In genomic region chr13:46008831-46009666, GRCm38 (mm10) we compare ENCODE assay signal across 8 mouse cellular contexts. TPM values are rescaled to one million over a fixed set of nuclear protein-coding genes. Genes with fewer than 3 reads are reported as not detected.
DNase-seq lines count a peak whose midpoint lies in the region; ATAC-seq and TF ChIP-seq lines count a peak whose summit lies in the region.

No protein-coding gene starts in this region.

- no peaks in the 10 kb centered on the region for H3K36me3 ChIP-seq in lung, embryonic 14.5 days (ENCODE audit: insufficient read depth)
- H3K36me3 ChIP-seq in hindbrain, postnatal 0 days (ENCODE audit: insufficient read depth, low read length) = no peaks in the 10 kb centered on the region
- H3K36me3 ChIP-seq in neural tube, embryonic 12.5 days = no peaks in the 10 kb centered on the region

- DNase-seq in adrenal gland, postnatal 14 days = peak; percentile 12
- DNase-seq in adrenal gland, postnatal 25 days = no peak
- DNase-seq in lung, embryonic 14.5 days = peak; percentile 8
- no peak for DNase-seq in lung, adult 2 months
- DNase-seq in hindbrain, postnatal 0 days (ENCODE audit: low spot score) = peak; percentile 55
- DNase-seq in gastrocnemius, postnatal 25 days = no peak
- no peak for DNase-seq in kidney, postnatal 25 days

- H3K9me3 ChIP-seq in lung, embryonic 14.5 days (ENCODE audit: low read depth, low read length) = no peaks in the 10 kb centered on the region
- no peaks in the 10 kb centered on the region for H3K9me3 ChIP-seq in hindbrain, postnatal 0 days (ENCODE audit: low read length)
- no peaks in the 10 kb centered on the region for H3K9me3 ChIP-seq in neural tube, embryonic 12.5 days

- no peak overlapping the region for H3K27ac ChIP-seq in lung, embryonic 14.5 days (ENCODE audit: low read depth)
- peak overlapping the region; percentile 68 for H3K27ac ChIP-seq in hindbrain, postnatal 0 days
- no peak overlapping the region for H3K27ac ChIP-seq in neural tube, embryonic 12.5 days

- 0 out of 2 replicates have a peak, but pooled peaks cover 12% of the 10 kb centered on the region for H3K4me1 ChIP-seq in lung, embryonic 14.5 days (ENCODE audit: insufficient read depth)
- no peaks in the 10 kb centered on the region for H3K4me1 ChIP-seq in lung, adult 2 months (ENCODE audit: control insufficient read depth, insufficient read depth, low read length)
- peaks cover 21% of the 10 kb centered on the region for H3K4me1 ChIP-seq in hindbrain, postnatal 0 days (ENCODE audit: insufficient read depth, low read length)
- peaks cover 22% of the 10 kb centered on the region for H3K4me1 ChIP-seq in neural tube, embryonic 12.5 days

- H3K4me2 ChIP-seq in lung, embryonic 14.5 days = peak overlapping the region; percentile 32; the same call in 1 of the 2 replicates
- peak overlapping the region; percentile 52 for H3K4me2 ChIP-seq in hindbrain, postnatal 0 days (ENCODE audit: low read depth, low read length)
- H3K4me2 ChIP-seq in neural tube, embryonic 12.5 days (replicated peaks) = peak overlapping the region; percentile 49

- H3K9ac ChIP-seq in lung, embryonic 14.5 days = no peak overlapping the region
- peak overlapping the region; percentile 28; the same call in 1 of the 2 replicates for H3K9ac ChIP-seq in hindbrain, postnatal 0 days (replicated peaks; ENCODE audit: low read length)
- 0 out of 2 replicates have a peak overlapping the region, but pooled peaks have one; percentile 21 for H3K9ac ChIP-seq in neural tube, embryonic 12.5 days

- no peak for ATAC-seq in lung, embryonic 14.5 days (ENCODE audit: insufficient read depth)
- ATAC-seq in hindbrain, postnatal 0 days = peak; percentile 50
- ATAC-seq in neural tube, embryonic 12.5 days (ENCODE audit: low FRiP score, low read depth) = peak; percentile 30; the same call in 1 of the 2 replicates

- H3K27me3 ChIP-seq in lung, embryonic 14.5 days (ENCODE audit: insufficient read depth, low read length) = no peaks in the 10 kb centered on the region
- H3K27me3 ChIP-seq in hindbrain, postnatal 0 days (ENCODE audit: insufficient read depth, low read length) = no peaks in the 10 kb centered on the region
- no peaks in the 10 kb centered on the region; the same call in 1 of the 2 replicates for H3K27me3 ChIP-seq in neural tube, embryonic 12.5 days (replicated peaks)

- no peak for TF ChIP-seq CTCF in lung, embryonic 14.5 days (IDR thresholded peaks at IDR 0.05; ENCODE audit: low read depth)
- no peak for TF ChIP-seq CTCF in lung, adult 2 months (IDR thresholded peaks at IDR 0.05; ENCODE audit: insufficient read depth, low read length)
- no peak for TF ChIP-seq CTCF in hindbrain, postnatal 0 days (IDR thresholded peaks at IDR 0.05; ENCODE audit: low read depth)

- no peak overlapping the region for H3K4me3 ChIP-seq in lung, embryonic 14.5 days (ENCODE audit: low read depth, low read length)
- H3K4me3 ChIP-seq in lung, adult 2 months (replicated peaks; ENCODE audit: extremely low read depth, low read depth, low read length) = no peak overlapping the region
- H3K4me3 ChIP-seq in hindbrain, postnatal 0 days (ENCODE audit: low read length) = peak overlapping the region; percentile 23
- H3K4me3 ChIP-seq in neural tube, embryonic 12.5 days = no peak overlapping the region

- WGBS in lung, embryonic 14.5 days = 19% methylated on average over 30 of the region's 30 CpGs
- WGBS in lung, adult 2 months = 20% methylated on average over 30 of the region's 30 CpGs
- 4% methylated on average over 30 of the region's 30 CpGs for WGBS in hindbrain, postnatal 0 days
- WGBS in neural tube, embryonic 12.5 days = 6% methylated on average over 30 of the region's 30 CpGs

- TF ChIP-seq POLR2A in lung, adult 2 months (IDR thresholded peaks at IDR 0.05; ENCODE audit: borderline replicate concordance, extremely low read depth, low read depth, low read length) = no peak

RNA-seq across cellular contexts. Expression of gene Atxn1, which starts 44.2 kb away (rescaled TPM):
- 32.4 and 34.6 TPM in 2 replicates for total RNA-seq in adrenal gland, postnatal 14 days (2021)
- 40.1 and 63.2 TPM in 2 replicates for total RNA-seq in adrenal gland, postnatal 25 days (2021)
- 3.9 and 6.4 TPM in 2 replicates for polyA plus RNA-seq in lung, embryonic 14.5 days (2014; fragmentation: Nextera tagmentation; extraction: Ambion mirVana)
- polyA plus RNA-seq in lung, adult 2 months (2012; rRNA removed) = 16.7 and 19.8 TPM in 2 replicates
- total RNA-seq in hindbrain, postnatal 0 days (2014; rRNA removed) = 32.0 and 44.6 TPM in 2 replicates
- 8.6 and 9.3 TPM in 2 replicates for polyA plus RNA-seq in hindbrain, postnatal 0 days (2015; fragmentation: Nextera tagmentation; extraction: Ambion mirVana)
- 3.4 and 4.2 TPM in 2 replicates for polyA plus RNA-seq in neural tube, embryonic 12.5 days (2016; fragmentation: Nextera tagmentation; extraction: Ambion mirVana)
- total RNA-seq in gastrocnemius, postnatal 25 days (2021) = 10 to 100 TPM; 32.0 to 47.0 TPM

Comparison
In these comparisons a context has a peak if more than half of its experiments do, and no peak if none do; other contexts are left out.
1. DNase-seq: peak in adrenal gland, postnatal 14 days (single experiment), lung, embryonic 14.5 days (single experiment) and hindbrain, postnatal 0 days (single experiment); none in adrenal gland, postnatal 25 days (single experiment), lung, adult 2 months (single experiment), gastrocnemius, postnatal 25 days (single experiment) and kidney, postnatal 25 days (0 of 2).
2. Peak in every context shown above with its lines, with median percentiles within 50 percentile points of each other: H3K4me2 ChIP-seq.